Mouse (Mus musculus) cerebellum, adult 2 months (tissue): ENCODE data around the gene Foxs1.

Experiments
- CTCF ChIP-seq: fragments of 200-500 bp; IDR thresholded peaks from 2 replicates; pipeline ENCODE4 v1.5.1; 2011; ENCODE audit warnings: low read depth, mild to moderate bottlenecking, control low read depth, low read length, moderate library complexity, borderline replicate concordance; ENCODE audit not compliant: insufficient read depth
- POLR2A ChIP-seq: fragments of 200-500 bp; IDR thresholded peaks from 2 replicates; pipeline ENCODE4 v1.6.1; 2011; ENCODE audit warnings: low read length, control low read depth, borderline replicate concordance; ENCODE audit not compliant: insufficient read depth

DNA sequence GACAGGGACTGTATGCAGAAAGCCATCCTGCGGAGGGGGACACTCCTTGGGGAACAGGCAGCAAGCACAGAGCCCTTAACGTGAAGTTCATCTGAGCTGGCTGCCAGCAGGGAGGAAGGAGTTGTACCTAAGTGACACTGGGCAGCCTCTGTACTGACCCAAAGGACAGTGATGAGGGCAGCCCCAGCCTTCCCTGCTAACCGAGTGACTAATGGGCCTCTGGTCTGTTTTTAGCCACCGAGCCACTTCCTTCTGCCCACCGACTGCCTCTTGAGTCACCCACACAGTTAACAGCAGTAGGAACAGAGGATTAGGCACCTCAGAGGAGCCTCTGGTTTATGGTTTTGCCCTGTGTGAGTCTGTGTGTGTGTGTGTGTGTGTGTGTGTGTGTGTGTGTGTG, 5.6 kb downstream of the Foxs1 start:
- TF ChIP-seq CTCF, result no peak
- no peak for TF ChIP-seq POLR2A
